Mouse (Mus musculus) forebrain, embryonic 13.5 days (tissue): Measurements from ENCODE around the gene Mmp24. TPM values are rescaled to one million over a fixed set of nuclear protein-coding genes. Genes with fewer than 3 reads are reported as not detected.
"Not testable (repeated sequence)": the region's sequence is repeated elsewhere in the genome, so short reads cannot be mapped to it uniquely, and the experiment has no call there.

ENCODE experiments used
- ATAC-seq: fragments of 200-750 bp; cut with Nextera tagmentation; 2 replicates; pipeline ENCODE4 v1.8.0; 2017
- H3K27ac ChIP-seq: fragments of 300-500 bp; sonication (generic); 2 replicates; pipeline ENCODE4 v1.5.1; 2015; ENCODE audit warnings: inconsistent platforms, mild to moderate bottlenecking, moderate library complexity
- H3K27me3 ChIP-seq: fragments of 300-500 bp; sonication (generic); 2 replicates; pipeline ENCODE4 v1.6.1; 2015; ENCODE audit warnings: mild to moderate bottlenecking, inconsistent platforms
- H3K36me3 ChIP-seq: fragments of 300-500 bp; sonication (generic); 2 replicates; pipeline ENCODE4 v1.6.1; 2015; ENCODE audit warnings: mild to moderate bottlenecking, inconsistent platforms; ENCODE audit not compliant: poor library complexity, severe bottlenecking
- H3K4me1 ChIP-seq: fragments of 300-500 bp; sonication (generic); 2 replicates; pipeline ENCODE4 v1.6.1; 2015; ENCODE audit warnings: inconsistent platforms
- H3K4me2 ChIP-seq: fragments of 300-500 bp; sonication (generic); 2 replicates; pipeline ENCODE4 v1.6.1; 2015; ENCODE audit warnings: inconsistent platforms, mild to moderate bottlenecking, moderate library complexity
- H3K4me3 ChIP-seq: fragments of 300-500 bp; sonication (generic); 2 replicates; pipeline ENCODE4 v1.5.1; 2015; ENCODE audit warnings: mild to moderate bottlenecking, inconsistent platforms
- H3K9ac ChIP-seq: fragments of 300-500 bp; sonication (generic); 2 replicates; pipeline ENCODE4 v1.6.1; 2015; ENCODE audit warnings: mild to moderate bottlenecking, inconsistent platforms
- H3K9me3 ChIP-seq: fragments of 300-500 bp; sonication (generic); replicated peaks from 2 replicates; pipeline ENCODE4 v1.6.1; 2016; ENCODE audit warnings: inconsistent platforms
- WGBS: fragments of 180-500 bp; shearing (Covaris S2); methylation state at CpG from one replicate; pipeline ENCODE4 v1.1.7; 2015; 5-methylcytosine and 5-hydroxymethylcytosine counted together
- polyA plus RNA-seq: library from polyadenylated mRNA; unstranded; fragments of >200 nt; fragmentation: Nextera tagmentation; extraction: Ambion mirVana; gene quantifications from 2 replicates; pipeline ENCODE4 v1.2.1, GENCODE M21; 2015

Gene Mmp24
- polyA plus RNA-seq, 1 experiment from 2014 or later = 5.1 TPM

DNA sequence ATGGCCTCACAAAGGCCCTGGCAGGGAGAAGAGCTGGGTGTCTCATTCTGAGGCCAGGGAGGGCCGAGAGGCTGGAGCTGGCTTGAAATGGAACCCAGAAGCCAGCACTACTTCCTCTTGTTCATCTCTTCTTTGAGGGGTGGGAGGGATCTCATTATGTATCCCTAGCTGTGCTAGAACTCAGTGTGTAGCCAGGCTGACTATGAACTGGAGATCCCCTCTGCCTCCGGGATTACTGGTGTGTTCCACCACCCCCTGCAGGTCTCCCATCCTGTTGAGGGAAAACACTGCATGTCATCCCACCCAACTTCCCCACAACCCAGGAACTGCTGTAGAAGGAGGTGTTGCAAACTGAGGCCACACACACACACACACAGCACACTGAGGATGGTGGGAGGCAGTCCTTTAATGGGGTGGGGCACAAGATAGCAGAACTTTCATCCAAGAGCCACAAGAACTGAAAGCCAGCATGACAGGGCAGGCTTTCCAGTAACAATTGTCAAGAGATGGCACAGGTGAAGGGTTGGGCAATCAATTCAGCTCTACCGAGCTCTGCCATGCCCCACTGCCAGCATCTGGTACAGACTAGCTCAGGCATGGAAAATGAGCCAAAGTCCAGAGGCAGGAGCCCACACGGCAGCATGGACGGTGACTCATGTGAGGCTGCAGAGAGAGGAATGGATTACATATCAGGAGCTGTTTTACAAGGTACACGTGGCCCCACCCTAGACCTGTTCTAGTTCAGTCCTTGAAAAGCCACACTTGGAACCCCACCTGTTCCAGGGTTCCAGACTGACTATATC is 44.5 kb downstream of the Mmp24 start:
- no peaks in the 10 kb centered on the region for H3K27me3 ChIP-seq
- peak overlapping the region; percentile 84 for H3K9ac ChIP-seq
- peak overlapping the region; percentile 52 for H3K4me3 ChIP-seq
- H3K4me1 ChIP-seq = peaks cover 22% of the 10 kb centered on the region
- H3K36me3 ChIP-seq = peaks cover 55% of the 10 kb centered on the region
- no peaks in the 10 kb centered on the region for H3K9me3 ChIP-seq
- peak overlapping the region; percentile 96 for H3K4me2 ChIP-seq
- peak overlapping the region; percentile 76 for H3K27ac ChIP-seq
- WGBS = 61% methylated on average over 6 of the region's 6 CpGs
- ATAC-seq = peak; percentile 30

DNA sequence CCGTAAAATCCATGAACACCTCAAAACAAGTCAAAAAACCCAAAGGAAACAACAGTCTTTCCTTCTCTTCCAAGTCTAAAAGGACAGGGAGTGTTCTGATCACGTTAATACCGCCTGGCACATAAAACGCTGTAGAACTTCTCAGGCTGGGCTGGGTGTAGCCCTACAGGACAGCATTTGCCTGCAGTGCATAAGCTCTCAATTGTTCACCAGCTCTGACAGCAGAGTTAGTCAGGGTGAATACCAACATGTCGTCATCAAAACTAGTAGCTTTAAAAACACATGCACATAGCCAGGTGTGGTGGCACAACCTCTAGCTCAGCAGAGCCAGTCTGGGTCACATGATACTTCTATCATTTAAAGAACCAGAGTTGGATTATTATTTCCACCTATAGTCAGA is 45.6 kb downstream of the Mmp24 start:
- no peaks in the 10 kb centered on the region for H3K9me3 ChIP-seq
- WGBS = 92% methylated on average over 5 of the region's 5 CpGs
- no peak for ATAC-seq
- no peak overlapping the region for H3K9ac ChIP-seq
- H3K27me3 ChIP-seq = no peaks in the 10 kb centered on the region
- H3K4me1 ChIP-seq = peaks cover 30% of the 10 kb centered on the region
- H3K36me3 ChIP-seq = peaks cover 53% of the 10 kb centered on the region
- H3K4me2 ChIP-seq = no peak overlapping the region
- no peak overlapping the region for H3K4me3 ChIP-seq
- no peak overlapping the region for H3K27ac ChIP-seq

DNA sequence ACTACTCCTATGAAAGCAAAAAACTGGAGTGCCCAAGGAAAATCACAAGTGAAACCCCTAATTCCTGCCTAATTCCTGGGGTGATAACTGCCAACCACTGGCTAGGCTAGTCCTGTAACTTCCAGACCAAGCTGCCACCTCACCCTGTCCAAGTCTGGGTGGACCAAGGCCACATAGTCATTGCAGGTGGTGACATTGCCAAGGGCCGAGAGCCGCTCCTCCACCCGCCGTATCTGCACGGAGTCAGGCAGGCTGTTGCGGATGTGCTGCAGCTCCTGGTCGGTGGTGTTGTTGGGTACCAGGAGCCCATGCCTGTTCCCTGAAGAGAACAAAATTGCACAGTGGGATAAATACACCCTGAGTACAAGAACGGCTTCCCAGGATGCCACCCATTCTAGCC is 48.6 kb downstream of the Mmp24 start:
- H3K9ac ChIP-seq = no peak overlapping the region
- 95% methylated on average over 8 of the region's 8 CpGs for WGBS
- peaks cover 48% of the 10 kb centered on the region for H3K36me3 ChIP-seq
- H3K27me3 ChIP-seq = no peaks in the 10 kb centered on the region
- no peak for ATAC-seq
- no peaks in the 10 kb centered on the region for H3K9me3 ChIP-seq
- H3K4me3 ChIP-seq = no peak overlapping the region
- no peak overlapping the region for H3K4me2 ChIP-seq
- H3K4me1 ChIP-seq = peaks cover 33% of the 10 kb centered on the region
- H3K27ac ChIP-seq = no peak overlapping the region

DNA sequence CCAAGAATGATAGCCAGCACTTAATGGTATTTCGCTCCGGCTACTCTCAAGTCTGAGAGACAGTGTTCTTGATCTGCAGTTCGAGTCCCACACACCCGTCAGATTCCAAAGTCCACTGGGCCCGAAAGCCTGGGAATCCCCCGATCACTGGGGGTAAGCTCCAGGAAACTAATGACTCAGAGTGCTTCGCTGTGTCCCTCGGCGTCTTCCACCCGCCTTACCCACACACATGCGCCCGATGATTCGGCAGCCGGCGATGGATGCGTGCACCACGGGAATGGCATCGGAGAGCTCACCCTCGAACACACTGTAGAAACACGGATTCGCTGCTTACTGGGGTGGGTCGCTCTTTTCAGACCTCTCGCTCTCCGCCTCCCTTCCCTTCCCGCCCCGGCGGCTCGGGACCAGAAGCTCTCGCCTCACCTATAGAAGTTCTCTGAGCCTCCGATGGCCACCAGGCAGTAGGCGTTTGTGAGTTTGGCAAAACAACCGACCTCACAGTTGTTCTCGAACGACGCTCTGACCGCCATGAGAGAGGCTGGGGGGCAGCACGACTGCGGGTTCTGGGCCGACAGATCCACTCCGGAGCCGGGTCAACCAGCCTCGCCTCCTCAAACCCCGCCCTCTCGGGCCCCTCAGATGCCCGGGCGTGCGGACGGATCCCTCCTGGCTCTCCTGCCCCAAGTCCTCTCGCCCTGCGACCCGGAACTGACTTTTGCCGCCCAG is 50.9 kb downstream of the Mmp24 start:
- H3K27ac ChIP-seq = peak overlapping the region; percentile 46; the same call in 1 of the 2 replicates
- no peaks in the 10 kb centered on the region for H3K27me3 ChIP-seq
- WGBS = 3% methylated on average over 52 of the region's 52 CpGs

DNA sequence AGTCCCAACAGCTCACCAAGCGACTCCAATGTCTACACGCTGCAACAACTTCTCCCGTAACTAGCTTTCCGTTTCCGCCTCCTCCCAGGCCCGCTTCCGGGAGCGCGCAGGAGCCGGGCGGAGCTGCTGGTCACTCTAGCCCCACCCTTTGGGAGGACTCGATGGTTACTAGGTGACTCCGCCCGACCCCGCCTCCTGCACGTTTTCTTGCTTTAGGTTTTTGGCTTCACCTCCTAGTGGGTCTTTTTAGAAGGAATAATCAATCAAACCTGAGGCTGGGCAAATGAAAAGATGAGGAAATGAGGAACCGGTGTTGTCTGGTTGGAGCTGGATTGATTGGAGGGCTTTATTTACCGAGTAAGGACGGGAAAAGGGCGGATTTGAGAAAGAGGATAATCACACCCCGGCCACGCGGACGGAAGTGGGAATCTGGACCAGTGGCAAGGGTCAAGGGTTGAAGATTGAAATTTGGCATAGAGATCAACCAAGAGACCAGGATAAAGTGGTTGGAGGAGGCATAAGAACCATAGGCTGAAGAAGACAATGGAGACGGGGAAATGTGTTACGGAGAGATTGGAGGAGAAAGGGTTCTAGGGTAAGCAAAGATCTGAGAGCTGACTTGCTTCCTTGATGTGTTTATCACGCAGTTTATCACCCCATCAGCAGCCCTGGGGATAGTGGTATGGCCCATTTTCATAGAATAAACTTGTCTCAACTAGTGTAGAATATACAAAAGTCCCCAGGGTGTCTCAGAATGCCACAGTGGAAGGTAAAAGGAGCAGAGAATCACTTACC is 51.7 kb downstream of the Mmp24 start, which contains the start of gene Eif6:
Eif6 (minus strand) TSS at position 296 of the 795 bp plus-strand sequence.
- Histone ChIP-seq H3K4me3 (peak within 1 kb of the TSS; percentile 91), H3K36me3 (peaks cover 23% of the 10 kb centered on the region), H3K4me1 (peaks cover 22% of the 10 kb centered on the region), H3K4me2 (peak within 1 kb of the TSS; percentile 95), H3K9ac (peak within 1 kb of the TSS; percentile 82), H3K9me3 (no peaks in the 10 kb centered on the region), H3K27ac (peak within 1 kb of the TSS; percentile 46), H3K27me3 (no peaks in the 10 kb centered on the region)
- 3% methylated on average over 27 of the region's 27 CpGs for WGBS
- ATAC-seq = peak; percentile 94

More for the DNA sequence above, 50.9 kb downstream of the Mmp24 start:
- Histone ChIP-seq H3K36me3 (peaks cover 29% of the 10 kb centered on the region), H3K9me3 (no peaks in the 10 kb centered on the region), H3K4me2 (peak overlapping the region; percentile 95), H3K4me1 (peaks cover 22% of the 10 kb centered on the region), H3K9ac (peak overlapping the region; percentile 82), H3K4me3 (peak overlapping the region; percentile 91)
- ATAC-seq = no peak; the same call in 1 of the 2 replicates

DNA sequence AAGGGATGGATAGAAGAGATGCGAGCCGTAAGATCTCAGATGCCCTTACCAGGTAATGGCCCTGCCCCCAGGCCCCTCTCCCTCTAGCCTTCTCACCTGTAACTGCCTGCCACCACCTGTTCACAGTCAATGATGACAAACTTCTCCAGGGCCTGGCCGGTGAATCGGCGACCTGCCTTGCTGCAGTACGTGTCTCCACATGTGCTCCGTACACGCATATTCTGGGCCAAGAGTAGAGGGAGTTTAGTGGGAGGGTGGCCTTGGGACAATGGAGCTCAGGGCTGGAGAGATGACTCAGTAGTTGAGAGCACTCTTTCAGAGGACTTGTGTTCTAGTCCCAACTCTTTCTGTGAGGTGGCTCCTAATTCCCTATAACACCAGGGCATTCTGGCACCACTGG is 55.7 kb downstream of the Mmp24 start:
- Histone ChIP-seq H3K9me3 (no peaks in the 10 kb centered on the region), H3K36me3 (no peaks in the 10 kb centered on the region), H3K27me3 (no peaks in the 10 kb centered on the region), H3K4me3 (no peak overlapping the region), H3K4me1 (peaks cover 14% of the 10 kb centered on the region), H3K9ac (no peak overlapping the region), H3K4me2 (no peak overlapping the region), H3K27ac (no peak overlapping the region)
- 93% methylated on average over 8 of the region's 8 CpGs for WGBS
- ATAC-seq = no peak

DNA sequence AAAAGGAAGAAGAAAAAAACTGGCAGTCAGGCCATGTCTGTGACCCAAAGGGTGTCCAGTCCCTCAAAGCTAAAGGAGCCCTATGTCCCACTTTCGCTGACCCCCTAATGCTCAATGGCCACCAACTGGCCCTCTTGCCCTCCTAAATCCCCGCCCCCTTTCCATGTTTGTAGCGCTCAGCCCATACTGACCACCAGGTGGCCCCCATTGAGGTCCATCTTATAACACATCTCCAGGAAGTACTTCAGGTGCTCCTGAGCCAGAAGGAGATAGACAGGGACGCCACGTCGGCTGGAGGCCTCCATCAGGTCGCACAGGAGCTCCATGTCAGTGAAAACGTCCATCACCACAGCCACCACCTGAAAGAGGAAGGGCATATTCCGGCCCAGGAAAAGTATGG is 56.2 kb downstream of the Mmp24 start:
- Histone ChIP-seq H3K9ac (no peak overlapping the region), H3K4me1 (peaks cover 12% of the 10 kb centered on the region), H3K36me3 (no peaks in the 10 kb centered on the region), H3K4me3 (no peak overlapping the region), H3K27ac (no peak overlapping the region), H3K4me2 (no peak overlapping the region), H3K27me3 (no peaks in the 10 kb centered on the region), H3K9me3 (no peaks in the 10 kb centered on the region)
- WGBS = 64% methylated on average over 9 of the region's 9 CpGs
- ATAC-seq = no peak

DNA sequence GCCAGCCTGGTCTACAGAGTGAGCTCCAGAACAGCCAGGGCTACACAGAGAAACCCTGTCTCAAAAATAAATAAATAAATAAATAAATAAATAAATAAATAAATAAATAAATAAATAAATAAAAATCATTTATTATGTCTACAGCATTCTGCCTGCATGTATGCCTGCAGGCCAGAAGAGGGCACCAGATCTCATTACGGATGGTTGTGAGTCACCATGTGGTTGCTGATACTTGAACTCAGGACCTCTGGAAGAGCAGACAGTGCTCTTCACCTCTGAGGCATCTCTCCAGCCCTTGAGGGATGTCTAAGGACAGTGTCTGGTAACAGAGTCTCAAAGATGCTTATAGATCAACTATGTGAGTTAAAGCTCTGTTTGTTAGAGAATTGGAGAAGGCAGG is 56.9 kb downstream of the Mmp24 start:
- H3K9me3 ChIP-seq, H3K4me2 ChIP-seq, H3K9ac ChIP-seq, H3K27ac ChIP-seq, H3K36me3 ChIP-seq, ATAC-seq, H3K4me3 ChIP-seq, H3K27me3 ChIP-seq: not testable (repeated sequence)
- peaks cover 10% of the 10 kb centered on the region for H3K4me1 ChIP-seq
- 80% methylated on average over 1 of the region's 1 CpGs for WGBS

DNA sequence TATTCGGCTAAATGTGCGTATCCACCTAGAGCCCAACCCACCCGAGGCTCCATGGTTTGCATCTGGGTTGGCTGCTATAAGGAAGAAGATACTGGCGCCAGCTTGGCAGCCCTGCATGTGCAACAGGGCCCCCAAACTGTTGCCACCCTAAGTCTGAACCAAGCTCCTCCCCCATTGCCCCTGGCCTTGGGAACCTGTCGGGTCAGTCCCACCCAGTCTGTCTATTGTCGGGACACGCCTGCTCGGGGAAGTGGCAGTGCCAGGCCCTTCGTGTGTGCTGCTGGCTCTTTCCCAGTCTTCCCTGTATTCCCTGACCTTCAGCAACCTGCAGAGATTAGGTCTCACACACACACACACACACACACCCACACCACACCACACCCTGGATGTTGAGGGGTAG is 59.6 kb downstream of the Mmp24 start, which contains the start of gene Fam83c:
Fam83c (minus strand) TSS at position 123 of the 400 bp plus-strand sequence.
- no peak for ATAC-seq
- Histone ChIP-seq H3K27me3 (no peaks in the 10 kb centered on the region), H3K4me3 (no peak within 1 kb of the TSS), H3K36me3 (no peaks in the 10 kb centered on the region), H3K4me2 (no peak within 1 kb of the TSS), H3K4me1 (no peaks in the 10 kb centered on the region), H3K9me3 (no peaks in the 10 kb centered on the region), H3K27ac (no peak within 1 kb of the TSS), H3K9ac (no peak within 1 kb of the TSS)
- WGBS = 74% methylated on average over 9 of the region's 9 CpGs

GRCm38 (mm10) chr2:155837961-155838360 is 62.8 kb downstream of the Mmp24 start:
- ATAC-seq = no peak
- WGBS = 74% methylated on average over 3 of the region's 3 CpGs

GRCm38 (mm10) chr2:155838961-155839360 is 63.8 kb downstream of the Mmp24 start:
- Histone ChIP-seq H3K4me3 (no peak overlapping the region), H3K4me1 (no peaks in the 10 kb centered on the region), H3K9me3 (no peaks in the 10 kb centered on the region), H3K36me3 (no peaks in the 10 kb centered on the region), H3K9ac (no peak overlapping the region), H3K27ac (no peak overlapping the region), H3K4me2 (no peak overlapping the region), H3K27me3 (no peaks in the 10 kb centered on the region)
- no peak for ATAC-seq
- 87% methylated on average over 4 of the region's 4 CpGs for WGBS

More at GRCm38 (mm10) chr2:155837961-155838360, 62.8 kb downstream of the Mmp24 start:
- Histone ChIP-seq H3K4me1 (no peaks in the 10 kb centered on the region), H3K27ac (no peak overlapping the region), H3K9me3 (no peaks in the 10 kb centered on the region), H3K4me3 (no peak overlapping the region), H3K36me3 (no peaks in the 10 kb centered on the region), H3K4me2 (no peak overlapping the region), H3K27me3 (no peaks in the 10 kb centered on the region), H3K9ac (no peak overlapping the region)

DNA sequence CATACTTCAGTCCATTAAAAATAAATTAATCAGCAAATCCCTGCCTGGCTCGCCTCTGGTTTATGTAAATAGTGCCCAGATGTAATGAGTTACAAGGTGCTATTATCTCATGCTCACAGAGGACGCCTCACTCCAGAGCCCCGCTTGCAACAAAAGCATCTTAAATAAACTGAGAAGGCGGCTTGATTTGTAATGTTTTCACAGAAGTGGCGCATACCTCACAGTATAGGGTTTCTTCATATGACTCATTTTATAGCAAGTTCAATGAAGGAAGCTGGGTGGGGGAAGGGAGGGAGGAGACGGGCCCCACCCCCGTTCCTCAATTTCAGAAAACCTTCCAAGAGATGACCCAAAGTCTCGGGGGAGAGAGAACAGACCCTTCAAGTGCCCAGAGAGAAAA is 71.8 kb downstream of the Mmp24 start:
- H3K27ac ChIP-seq = no peak overlapping the region
- ATAC-seq = no peak
- no peak overlapping the region for H3K4me3 ChIP-seq
- no peaks in the 10 kb centered on the region for H3K27me3 ChIP-seq
- H3K9ac ChIP-seq = no peak overlapping the region
- H3K4me2 ChIP-seq = no peak overlapping the region
- no peaks in the 10 kb centered on the region for H3K4me1 ChIP-seq
- no peaks in the 10 kb centered on the region for H3K9me3 ChIP-seq
- H3K36me3 ChIP-seq = peaks cover 65% of the 10 kb centered on the region
- WGBS = 84% methylated on average over 8 of the region's 8 CpGs
